Mouse (Mus musculus): Measurements from ENCODE around the gene Brd2.

DNA sequence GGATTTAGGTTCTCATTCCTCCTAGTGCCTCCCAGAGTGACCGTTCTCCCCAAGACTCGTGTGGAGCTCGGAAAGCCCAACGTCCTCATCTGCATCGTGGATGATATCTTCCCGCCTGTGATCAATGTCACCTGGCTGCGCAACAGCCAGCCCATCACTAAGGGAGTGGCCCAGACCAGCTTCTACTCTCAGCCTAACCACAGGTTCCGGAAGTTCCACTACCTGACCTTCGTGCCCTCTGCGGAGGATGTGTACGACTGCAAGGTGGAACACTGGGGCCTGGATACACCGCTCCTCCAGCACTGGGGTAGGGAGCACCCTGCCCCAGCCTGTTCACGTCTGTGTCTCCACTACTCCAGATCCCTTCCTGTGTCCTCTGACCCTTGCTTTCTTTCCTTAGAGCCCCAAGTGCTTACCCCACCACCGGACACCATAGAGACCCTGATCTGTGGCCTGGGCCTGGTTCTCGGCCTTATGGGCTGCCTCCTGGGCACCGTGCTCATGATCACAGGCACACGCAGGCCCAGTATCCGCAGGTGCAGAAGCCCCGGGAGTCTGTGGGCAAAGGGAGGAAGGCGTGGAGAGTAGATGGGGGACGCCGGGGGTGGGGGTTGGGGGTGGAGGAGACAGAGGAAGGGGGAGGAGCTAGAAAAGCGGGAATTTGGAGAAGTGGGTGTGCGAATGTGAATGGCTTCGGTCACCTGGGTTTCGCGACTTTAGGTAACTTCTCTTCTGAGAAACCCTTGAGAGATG lies 28.0 kb downstream of the Brd2 start:
- TF ChIP-seq TAL1 (conservative IDR thresholded peaks at IDR 0.05; ENCODE audit: low read depth, low read length) (no peak), CTCF (IDR thresholded peaks at IDR 0.05; ENCODE audit: low read depth, low read length) (no peak), GATA1 (IDR thresholded peaks at IDR 0.05; ENCODE audit: borderline replicate concordance, low read length) (no peak), POLR2AphosphoS5 (IDR thresholded peaks at IDR 0.05; ENCODE audit: insufficient replicate concordance, low read depth, low read length) (no peak), GATA2 (IDR thresholded peaks at IDR 0.05; ENCODE audit: borderline replicate concordance, low read depth, low read length) (no peak)

Measured in G1E (cell line).